Mouse (Mus musculus) mouse embryonic stem cell (cell line): Measurements from ENCODE around the gene Zfp362.

Source experiments
- in situ Hi-C, 2 experiments: fragments of 300-500 bp; cut with MboI; formaldehyde crosslinking; loops; 1 replicate in 1 of 2; 3 replicates in 1 of 2; pipeline ENCODE4 v1.14.3; 2019 to 2020; ENCODE audit warnings: low sequenced_read_pairs in 2 of 2, low pct_unique_long_range_greater_than_20kb in 1 of 2, mixed read lengths in 1 of 2; ENCODE audit not compliant: unreplicated experiment in 1 of 2

The Zfp362 gene

GRCm38 (mm10) chr4:128806043-128806826 is at the start of gene Zfp362:
Zfp362 (minus strand) TSS chr4:128806045.
- in situ Hi-C loops, result no loop called here

GRCm38 (mm10) chr4:128855613-128856040 is 49.8 kb upstream of the Zfp362 start:
- in situ Hi-C loops, result no loop called here

GRCm38 (mm10) chr4:128853117-128853516 is 47.3 kb upstream of the Zfp362 start:
- in situ Hi-C loops, result no loop called here

GRCm38 (mm10) chr4:128852266-128852887 is 46.5 kb upstream of the Zfp362 start:
- in situ Hi-C loops, result no loop called here

GRCm38 (mm10) chr4:128849686-128850085 is 43.8 kb upstream of the Zfp362 start:
- in situ Hi-C loops, result no loop called here

GRCm38 (mm10) chr4:128848961-128849360 is 43.1 kb upstream of the Zfp362 start:
- in situ Hi-C loops, result no loop called here

- in situ Hi-C loops, result no loop called here
Observed at GRCm38 (mm10) chr4:128845367-128845973, 39.6 kb upstream of the Zfp362 start.

GRCm38 (mm10) chr4:128844566-128844965 is 38.7 kb upstream of the Zfp362 start:
- in situ Hi-C loops, result no loop called here

- in situ Hi-C loops, result no loop called here
Observed at GRCm38 (mm10) chr4:128841259-128841658, 35.4 kb upstream of the Zfp362 start.

GRCm38 (mm10) chr4:128839811-128840738 is 34.2 kb upstream of the Zfp362 start:
- in situ Hi-C loops, result no loop called here

- in situ Hi-C loops, result no loop called here
Observed at GRCm38 (mm10) chr4:128838202-128838601, 32.4 kb upstream of the Zfp362 start.

- in situ Hi-C loops, result no loop called here
Observed at GRCm38 (mm10) chr4:128824131-128824530, 18.3 kb upstream of the Zfp362 start.

- in situ Hi-C loops, result no loop called here
Observed at GRCm38 (mm10) chr4:128820568-128820967, 14.7 kb upstream of the Zfp362 start.

- in situ Hi-C loops, result no loop called here
Observed at GRCm38 (mm10) chr4:128817011-128817410, 11.2 kb upstream of the Zfp362 start.

GRCm38 (mm10) chr4:128811382-128812056 is 5.7 kb upstream of the Zfp362 start:
- in situ Hi-C loops, result no loop called here

- in situ Hi-C loops, result no loop called here
Observed at GRCm38 (mm10) chr4:128806827-128807179, 958 bp upstream of the Zfp362 start.

- in situ Hi-C loops, result no loop called here
Observed at GRCm38 (mm10) chr4:128805150-128806042, 449 bp downstream of the Zfp362 start.
